Mouse (Mus musculus) hindbrain, embryonic 16.5 days (tissue): ENCODE data around the gene Clcnka. TPM values are rescaled to one million over a fixed set of nuclear protein-coding genes. Genes with fewer than 3 reads are reported as not detected.

ENCODE experiments used
- ATAC-seq: fragments of 200-750 bp; cut with Nextera tagmentation; 2 replicates; pipeline ENCODE4 v1.8.0; 2017; ENCODE audit warnings: moderate TSS enrichment, moderate library complexity
- H3K27ac ChIP-seq: fragments of 300-500 bp; sonication (generic); 2 replicates; pipeline ENCODE4 v1.5.1; 2014; ENCODE audit warnings: low read depth, mild to moderate bottlenecking, control low read depth, low read length, moderate library complexity
- H3K27me3 ChIP-seq: fragments of 300-500 bp; sonication (generic); replicated peaks from 2 replicates; pipeline ENCODE4 v1.6.1; 2014; ENCODE audit warnings: low read length; ENCODE audit not compliant: control insufficient read depth, insufficient read depth
- H3K36me3 ChIP-seq: fragments of 300-500 bp; sonication (generic); 2 replicates; pipeline ENCODE4 v1.6.1; 2014; ENCODE audit warnings: mild to moderate bottlenecking, low read length, moderate library complexity, mixed read lengths; ENCODE audit not compliant: control insufficient read depth, insufficient read depth
- H3K4me1 ChIP-seq: fragments of 300-500 bp; sonication (generic); 2 replicates; pipeline ENCODE4 v1.6.1; 2014; ENCODE audit warnings: low read depth, low read length; ENCODE audit not compliant: control insufficient read depth, insufficient read depth
- H3K4me2 ChIP-seq: fragments of 300-500 bp; sonication (generic); 2 replicates; pipeline ENCODE4 v1.6.1; 2014; ENCODE audit warnings: mild to moderate bottlenecking, low read length, control low read depth, moderate library complexity
- H3K4me3 ChIP-seq: fragments of 300-500 bp; sonication (generic); 2 replicates; pipeline ENCODE4 v1.5.1; 2014; ENCODE audit warnings: mild to moderate bottlenecking, low read length, control low read depth, moderate library complexity
- H3K9ac ChIP-seq: fragments of 300-500 bp; sonication (generic); 2 replicates; pipeline ENCODE4 v1.6.1; 2014; ENCODE audit warnings: low read depth, mild to moderate bottlenecking, control low read depth, low read length, moderate library complexity
- H3K9me3 ChIP-seq: fragments of 300-500 bp; sonication (generic); 2 replicates; pipeline ENCODE4 v1.6.1; 2014; ENCODE audit warnings: mild to moderate bottlenecking, low read length, moderate library complexity; ENCODE audit not compliant: control insufficient read depth
- WGBS: fragments of 180-500 bp; shearing (Covaris S2); extraction: QIAGEN DNeasy Blood & Tissue Kit; methylation state at CpG from one replicate; pipeline ENCODE4 v1.1.7; 2014; 5-methylcytosine and 5-hydroxymethylcytosine counted together
- polyA plus RNA-seq: library from polyadenylated mRNA; unstranded; fragments of >200 nt; fragmentation: Nextera tagmentation; extraction: Ambion mirVana; gene quantifications from 2 replicates; pipeline ENCODE4 v1.2.1, GENCODE M21; 2015

Gene Clcnka
- polyA plus RNA-seq, 1 experiment from 2014 or later, result 0.78 TPM

- H3K9ac ChIP-seq, result no peak overlapping the region
- 66% methylated on average over 11 of the region's 11 CpGs for WGBS
- no peak overlapping the region for H3K4me3 ChIP-seq
- H3K27me3 ChIP-seq, result no peaks in the 10 kb centered on the region
- no peak overlapping the region for H3K27ac ChIP-seq
- H3K9me3 ChIP-seq, result no peaks in the 10 kb centered on the region
- no peak overlapping the region for H3K4me2 ChIP-seq
- no peak for ATAC-seq
- H3K4me1 ChIP-seq, result no peaks in the 10 kb centered on the region
- no peaks in the 10 kb centered on the region for H3K36me3 ChIP-seq
Observed at GRCm38 (mm10) chr4:141348616-141349015, 49.9 kb downstream of the Clcnka start.

GRCm38 (mm10) chr4:141347365-141347797, 51.1 kb downstream of the Clcnka start:
- ATAC-seq, result no peak
- no peak overlapping the region for H3K27ac ChIP-seq
- WGBS, result 54% methylated on average over 8 of the region's 8 CpGs
- H3K4me2 ChIP-seq, result no peak overlapping the region
- H3K9ac ChIP-seq, result no peak overlapping the region
- H3K4me1 ChIP-seq, result no peaks in the 10 kb centered on the region
- no peaks in the 10 kb centered on the region for H3K9me3 ChIP-seq
- H3K27me3 ChIP-seq, result no peaks in the 10 kb centered on the region
- H3K36me3 ChIP-seq, result no peaks in the 10 kb centered on the region
- H3K4me3 ChIP-seq, result no peak overlapping the region

GRCm38 (mm10) chr4:141345219-141345618, 53.3 kb downstream of the Clcnka start:
- Histone ChIP-seq H3K9ac (no peak overlapping the region), H3K27me3 (no peaks in the 10 kb centered on the region; the same call in 1 of the 2 replicates), H3K4me3 (no peak overlapping the region), H3K4me2 (no peak overlapping the region), H3K36me3 (no peaks in the 10 kb centered on the region), H3K4me1 (no peaks in the 10 kb centered on the region), H3K9me3 (no peaks in the 10 kb centered on the region), H3K27ac (no peak overlapping the region)
- 95% methylated on average over 12 of the region's 12 CpGs for WGBS
- no peak for ATAC-seq

- WGBS, result 56% methylated on average over 7 of the region's 7 CpGs
- no peak overlapping the region for H3K4me3 ChIP-seq
- 0 out of 2 replicates have a peak, but pooled peaks have one; percentile 40 for ATAC-seq
- H3K4me1 ChIP-seq, result no peaks in the 10 kb centered on the region
- H3K4me2 ChIP-seq, result no peak overlapping the region
- no peak overlapping the region for H3K9ac ChIP-seq
- no peaks in the 10 kb centered on the region for H3K9me3 ChIP-seq
- no peak overlapping the region for H3K27ac ChIP-seq
- H3K27me3 ChIP-seq, result no peaks in the 10 kb centered on the region; the same call in 1 of the 2 replicates
- no peaks in the 10 kb centered on the region for H3K36me3 ChIP-seq
Observed at GRCm38 (mm10) chr4:141343515-141343914, 55.0 kb downstream of the Clcnka start.

- H3K9ac ChIP-seq, result no peak overlapping the region
- no peak overlapping the region for H3K27ac ChIP-seq
- no peak overlapping the region for H3K4me3 ChIP-seq
- H3K36me3 ChIP-seq, result no peaks in the 10 kb centered on the region
- no peak overlapping the region for H3K4me2 ChIP-seq
- no peak for ATAC-seq
- no peaks in the 10 kb centered on the region for H3K9me3 ChIP-seq
- 65% methylated on average over 7 of the region's 7 CpGs for WGBS
- peaks cover 4% of the 10 kb centered on the region; the same call in 1 of the 2 replicates for H3K4me1 ChIP-seq
- H3K27me3 ChIP-seq, result no peaks in the 10 kb centered on the region; the same call in 1 of the 2 replicates
Observed at GRCm38 (mm10) chr4:141341477-141341876, 57.0 kb downstream of the Clcnka start.

GRCm38 (mm10) chr4:141338853-141339252, 59.7 kb downstream of the Clcnka start:
- 15% methylated on average over 1 of the region's 1 CpGs for WGBS
- Histone ChIP-seq H3K4me3 (no peak overlapping the region), H3K36me3 (no peaks in the 10 kb centered on the region), H3K4me1 (peaks cover 13% of the 10 kb centered on the region; the same call in 1 of the 2 replicates), H3K4me2 (no peak overlapping the region), H3K9me3 (no peaks in the 10 kb centered on the region), H3K27ac (no peak overlapping the region), H3K9ac (no peak overlapping the region), H3K27me3 (no peaks in the 10 kb centered on the region; the same call in 1 of the 2 replicates)
- no peak for ATAC-seq

- Histone ChIP-seq H3K27me3 (no peaks in the 10 kb centered on the region; the same call in 1 of the 2 replicates), H3K4me3 (no peak overlapping the region), H3K4me2 (no peak overlapping the region), H3K27ac (peak overlapping the region; percentile 12; the same call in 1 of the 2 replicates), H3K4me1 (peaks cover 13% of the 10 kb centered on the region; the same call in 1 of the 2 replicates), H3K9me3 (no peaks in the 10 kb centered on the region), H3K36me3 (no peaks in the 10 kb centered on the region), H3K9ac (no peak overlapping the region)
- 30% methylated on average over 6 of the region's 6 CpGs for WGBS
- ATAC-seq, result no peak
Observed at GRCm38 (mm10) chr4:141337986-141338385, 60.5 kb downstream of the Clcnka start.

- no peak overlapping the region for H3K9ac ChIP-seq
- peak; percentile 46; the same call in 1 of the 2 replicates for ATAC-seq
- peak overlapping the region; percentile 46 for H3K27ac ChIP-seq
- H3K27me3 ChIP-seq, result no peaks in the 10 kb centered on the region; the same call in 1 of the 2 replicates
- H3K9me3 ChIP-seq, result no peaks in the 10 kb centered on the region
- H3K4me1 ChIP-seq, result peaks cover 13% of the 10 kb centered on the region; the same call in 1 of the 2 replicates
- H3K36me3 ChIP-seq, result no peaks in the 10 kb centered on the region
- no peak overlapping the region for H3K4me3 ChIP-seq
- WGBS, result 53% methylated on average over 6 of the region's 6 CpGs
- H3K4me2 ChIP-seq, result no peak overlapping the region
Observed at GRCm38 (mm10) chr4:141336196-141336595, 62.3 kb downstream of the Clcnka start.

GRCm38 (mm10) chr4:141335263-141335796, 63.2 kb downstream of the Clcnka start:
- Histone ChIP-seq H3K4me3 (no peak overlapping the region), H3K4me1 (peaks cover 13% of the 10 kb centered on the region; the same call in 1 of the 2 replicates), H3K27ac (peak overlapping the region; percentile 46; the same call in 1 of the 2 replicates), H3K36me3 (no peaks in the 10 kb centered on the region), H3K9me3 (no peaks in the 10 kb centered on the region), H3K27me3 (no peaks in the 10 kb centered on the region; the same call in 1 of the 2 replicates), H3K9ac (no peak overlapping the region), H3K4me2 (no peak overlapping the region)
- ATAC-seq, result peak; percentile 90
- 8% methylated on average over 3 of the region's 3 CpGs for WGBS
